Mouse (Mus musculus) CH12.LX (cell line): ENCODE results near the gene Foxp1. TPM values are rescaled to one million over a fixed set of nuclear protein-coding genes. Genes with fewer than 3 reads are reported as not detected.

Experiments
- DNase-seq: peaks from one replicate; pipeline ENCODE4 v3.0.0-alpha.2; 2013; ENCODE audit errors: extremely low read depth
- H3K27ac ChIP-seq: 2 replicates; pipeline ENCODE4 v1.5.1; 2012; ENCODE audit warnings: low read depth, mild to moderate bottlenecking, control low read depth, moderate library complexity; ENCODE audit not compliant: insufficient read depth
- H3K27me3 ChIP-seq: replicated peaks from 2 replicates; pipeline ENCODE3; 2012; ENCODE audit warnings: inconsistent platforms
- H3K36me3 ChIP-seq, 2 experiments: replicated peaks in 1 of 2; 2 replicates each; pipeline versions ENCODE3 to v1.6.1; 2012; ENCODE audit warnings: inconsistent platforms in 1 of 2, low read length in 1 of 2, mild to moderate bottlenecking in 1 of 2, mixed read lengths in 1 of 2, moderate library complexity in 1 of 2; ENCODE audit not compliant: control insufficient read depth in 1 of 2, insufficient read depth in 1 of 2
- H3K4me1 ChIP-seq, 2 experiments: 2 replicates each; pipeline ENCODE4 v1.6.1; 2012; ENCODE audit warnings: inconsistent platforms in 1 of 2, moderate library complexity in 1 of 2; ENCODE audit not compliant: insufficient read depth in 2 of 2, control insufficient read depth in 1 of 2
- H3K4me2 ChIP-seq: 2 replicates; pipeline ENCODE4 v1.6.1; 2012; ENCODE audit warnings: low read depth, mild to moderate bottlenecking, control low read depth; ENCODE audit not compliant: poor library complexity, insufficient read depth, severe bottlenecking
- H3K4me3 ChIP-seq, 3 experiments: fragments of 150-350 bp in 1 of 3; sonication (generic) in 1 of 3; replicated peaks in 1 of 3; 2 replicates each; pipeline versions ENCODE3 to v1.5.1; 2011 to 2012; ENCODE audit warnings: low read depth in 2 of 3, low read length in 2 of 3, mild to moderate bottlenecking in 2 of 3, moderate library complexity in 2 of 3, control low read depth in 1 of 3, improper control_type of control experiment in 1 of 3, inconsistent platforms in 1 of 3, mixed read lengths in 1 of 3; ENCODE audit not compliant: poor library complexity in 1 of 3
- H3K79me2 ChIP-seq: replicated peaks from 2 replicates; pipeline ENCODE4 v1.6.1; 2012; ENCODE audit warnings: mild to moderate bottlenecking, moderate library complexity; ENCODE audit not compliant: control insufficient read depth, poor library complexity, insufficient read depth, severe bottlenecking; ENCODE audit errors: extremely low read depth
- H3K9ac ChIP-seq: 2 replicates; pipeline ENCODE4 v1.6.1; 2012; ENCODE audit warnings: low read depth, mild to moderate bottlenecking, control low read depth, moderate library complexity; ENCODE audit not compliant: insufficient read depth
- H3K9me3 ChIP-seq: replicated peaks from 2 replicates; pipeline ENCODE3; 2012; ENCODE audit warnings: low read length, inconsistent platforms, mixed read lengths
- BHLHE40 ChIP-seq: IDR thresholded peaks from 2 replicates; pipeline ENCODE4 v1.6.1; 2011; ENCODE audit warnings: mild to moderate bottlenecking, low read depth, low read length, improper control_type of control experiment
- CHD1 ChIP-seq: IDR thresholded peaks from 2 replicates; pipeline ENCODE4 v1.6.1; 2012; ENCODE audit warnings: low read depth, low read length, improper control_type of control experiment, inconsistent platforms
- CTCF ChIP-seq, 2 experiments: IDR thresholded peaks in 1 of 2; conservative IDR thresholded peaks in 1 of 2; 2 replicates each; pipeline ENCODE4 v1.5.1; 2011 to 2012; ENCODE audit warnings: low read depth in 2 of 2, low read length in 2 of 2, improper control_type of control experiment in 1 of 2, inconsistent platforms in 1 of 2, mild to moderate bottlenecking in 1 of 2, moderate library complexity in 1 of 2
- ELF1 ChIP-seq: IDR thresholded peaks from 2 replicates; pipeline ENCODE4 v1.6.1; 2014; ENCODE audit warnings: low read depth, mild to moderate bottlenecking, inconsistent platforms, low read length, improper control_type of control experiment
- EP300 ChIP-seq: IDR thresholded peaks from 2 replicates; pipeline ENCODE4 v1.6.1; 2011; ENCODE audit warnings: low read length, improper control_type of control experiment
- GABPA ChIP-seq: IDR thresholded peaks from 2 replicates; pipeline ENCODE4 v1.6.1; 2012; ENCODE audit warnings: low read depth, low read length, improper control_type of control experiment, inconsistent platforms; ENCODE audit not compliant: insufficient replicate concordance
- HCFC1 ChIP-seq: IDR thresholded peaks from 2 replicates; pipeline ENCODE4 v1.6.1; 2012; ENCODE audit warnings: low read depth, mild to moderate bottlenecking, inconsistent platforms, low read length, improper control_type of control experiment
- IRF4 ChIP-seq: IDR thresholded peaks from 2 replicates; pipeline ENCODE4 v1.6.1; 2014; ENCODE audit warnings: low read depth, mild to moderate bottlenecking, inconsistent platforms, low read length, improper control_type of control experiment
- JUN ChIP-seq: IDR thresholded peaks from 2 replicates; pipeline ENCODE4 v1.6.1; 2011; ENCODE audit warnings: low read depth, mild to moderate bottlenecking, low read length, improper control_type of control experiment, moderate library complexity; ENCODE audit not compliant: insufficient read depth
- JUND ChIP-seq: conservative IDR thresholded peaks from 2 replicates; pipeline ENCODE4 v1.6.1; 2011; ENCODE audit warnings: low read depth, low read length, improper control_type of control experiment
- KAT2A ChIP-seq: IDR thresholded peaks from 2 replicates; pipeline ENCODE4 v1.6.1; 2012; ENCODE audit warnings: low read length, improper control_type of control experiment, inconsistent platforms; ENCODE audit not compliant: insufficient replicate concordance
- MAFK ChIP-seq: IDR thresholded peaks from 2 replicates; pipeline ENCODE4 v1.6.1; 2011; ENCODE audit warnings: low read length, improper control_type of control experiment; ENCODE audit not compliant: insufficient replicate concordance
- MAX ChIP-seq: IDR thresholded peaks from 2 replicates; pipeline ENCODE4 v1.6.1; 2011; ENCODE audit warnings: low read length, improper control_type of control experiment
- MEF2A ChIP-seq: IDR thresholded peaks from 2 replicates; pipeline ENCODE4 v1.6.1; 2014; ENCODE audit warnings: low read depth, mild to moderate bottlenecking, inconsistent platforms, low read length, improper control_type of control experiment, borderline replicate concordance
- MXI1 ChIP-seq: IDR thresholded peaks from 2 replicates; pipeline ENCODE4 v1.6.1; 2011; ENCODE audit warnings: mild to moderate bottlenecking, low read depth, low read length, improper control_type of control experiment
- MYC ChIP-seq: IDR thresholded peaks from 2 replicates; pipeline ENCODE4 v1.6.1; 2011; ENCODE audit warnings: low read depth, mild to moderate bottlenecking, improper control_type of control experiment, low read length
- NELFE ChIP-seq: IDR thresholded peaks from 2 replicates; pipeline ENCODE4 v1.6.1; 2011; ENCODE audit warnings: low read depth, low read length, improper control_type of control experiment
- PAX5 ChIP-seq: IDR thresholded peaks from 2 replicates; pipeline ENCODE4 v1.6.1; 2012; ENCODE audit warnings: low read length, inconsistent platforms, mixed read lengths
- POLR2A ChIP-seq: IDR thresholded peaks from 2 replicates; pipeline ENCODE4 v1.6.1; 2011; ENCODE audit warnings: low read depth, mild to moderate bottlenecking, improper control_type of control experiment, low read length
- POLR2AphosphoS2 ChIP-seq: IDR thresholded peaks from 2 replicates; pipeline ENCODE4 v1.6.1; 2011; ENCODE audit warnings: low read depth, low read length, improper control_type of control experiment
- RCOR1 ChIP-seq: conservative IDR thresholded peaks from 2 replicates; pipeline ENCODE4 v1.6.1; 2012; ENCODE audit warnings: low read depth, mild to moderate bottlenecking, inconsistent platforms, low read length, improper control_type of control experiment
- SIN3A ChIP-seq: IDR thresholded peaks from 2 replicates; pipeline ENCODE4 v1.6.1; 2012; ENCODE audit warnings: low read length, improper control_type of control experiment, inconsistent platforms
- TBP ChIP-seq: conservative IDR thresholded peaks from 2 replicates; pipeline ENCODE4 v1.6.1; 2011; ENCODE audit warnings: low read depth, low read length, improper control_type of control experiment
- USF1 ChIP-seq: IDR thresholded peaks from 2 replicates; pipeline ENCODE4 v1.6.1; 2014; ENCODE audit warnings: low read depth, mild to moderate bottlenecking, inconsistent platforms, low read length, improper control_type of control experiment
- USF2 ChIP-seq: conservative IDR thresholded peaks from 2 replicates; pipeline ENCODE4 v1.6.1; 2011; ENCODE audit warnings: low read depth, low read length, improper control_type of control experiment
- ZC3H11A ChIP-seq: IDR thresholded peaks from 2 replicates; pipeline ENCODE4 v1.6.1; 2012; ENCODE audit warnings: low read depth, mild to moderate bottlenecking, inconsistent platforms, low read length, improper control_type of control experiment
- dilution Hi-C: fragments of 300-500 bp; cut with MboI; formaldehyde crosslinking; loops from 2 replicates; pipeline ENCODE4 v1.14.3; 2020; ENCODE audit warnings: low sequenced_read_pairs; ENCODE audit not compliant: extremely low pct_unique_long_range_greater_than_20kb, extremely low pct_ligation_motif_present
- in situ Hi-C: fragments of 300-500 bp; cut with MboI; formaldehyde crosslinking; loops from 3 replicates; pipeline ENCODE4 v1.14.3; 2019; ENCODE audit warnings: low sequenced_read_pairs, low pct_ligation_motif_present, low pct_unique_long_range_greater_than_20kb, mixed read lengths
- polyA plus RNA-seq: library from polyadenylated mRNA; unstranded; fragments of >175 nt; gene quantifications from 2 replicates; pipeline ENCODE4 v1.2.1, GENCODE M21; 2012; ENCODE audit warnings: low read depth; ENCODE audit not compliant: insufficient read length
- total RNA-seq, 2 experiments: library from RNA; depleted of rRNA; stranded (reverse); fragments of 300-350 nt in 1 of 2; fragments of >200 nt in 1 of 2; gene quantifications; 2 replicates each; pipeline ENCODE4 v1.2.3; 2012 to 2014

Foxp1 gene
- total and polyA plus RNA-seq, 3 experiments = 66.5 to 105 (median 87.4) TPM

GRCm38 (mm10) chr6:99359765-99360499, 162.6 kb downstream of the Foxp1 start:
- Histone ChIP-seq H3K4me2 (0 out of 2 replicates have a peak overlapping the region, but pooled peaks have one; percentile 16), H3K4me3 (no peak overlapping the region), H3K79me2 (no peaks in the 10 kb centered on the region), H3K9me3 (no peaks in the 10 kb centered on the region), H3K36me3 (no peaks in the 10 kb centered on the region), H3K4me1 (peaks cover 28 to 49% of the 10 kb centered on the region in 2 experiments), H3K27ac (peak overlapping the region; percentile 23), H3K9ac (peak overlapping the region; percentile 16; the same call in 1 of the 2 replicates), H3K27me3 (no peaks in the 10 kb centered on the region)
- dilution Hi-C loops = no loop called here
- TF ChIP-seq BHLHE40 (no peak), JUN (no peak), HCFC1 (no peak), PAX5 (no peak), POLR2A (no peak), NELFE (no peak), CHD1 (no peak), ZC3H11A (no peak), SIN3A (no peak), MAX (no peak), TBP (no peak), MEF2A (no peak), MYC (no peak), KAT2A (no peak), CTCF (conservative IDR thresholded peaks at IDR 0.05 in 1 of 2, IDR thresholded peaks at IDR 0.05 in 1 of 2; ENCODE audit: low read depth in 2 of 2, low read length in 2 of 2) (no peak), EP300 (no peak)
- DNase-seq = no peak
- in situ Hi-C loops = no loop called here

- no peaks in the 10 kb centered on the region for H3K9me3 ChIP-seq
- no peaks in the 10 kb centered on the region for H3K36me3 ChIP-seq
- H3K4me3 ChIP-seq = no peak overlapping the region
- no peak for DNase-seq
- in situ Hi-C loops = no loop called here
- dilution Hi-C loops = no loop called here
- peak overlapping the region; percentile 23 for H3K27ac ChIP-seq
- H3K4me2 ChIP-seq = no peak overlapping the region
- H3K79me2 ChIP-seq = no peaks in the 10 kb centered on the region
- peak overlapping the region; percentile 31 for H3K9ac ChIP-seq
- TF ChIP-seq MAX = 0 out of 2 replicates have a peak, but pooled peaks have one; percentile 11
- no peak for TF ChIP-seq POLR2AphosphoS2
- TF ChIP-seq USF1 = no peak
- TF ChIP-seq JUND = peak; percentile 51; the same call in 1 of the 2 replicates
- no peak for TF ChIP-seq CTCF (conservative IDR thresholded peaks at IDR 0.05 in 1 of 2, IDR thresholded peaks at IDR 0.05 in 1 of 2; ENCODE audit: low read depth in 2 of 2, low read length in 2 of 2)
- TF ChIP-seq EP300 = peak; percentile 62
- TF ChIP-seq NELFE = no peak
- 0 out of 2 replicates have a peak, but pooled peaks have one; percentile 11 for TF ChIP-seq MYC
- peak; percentile 74 for TF ChIP-seq IRF4
- no peak for TF ChIP-seq RCOR1
- TF ChIP-seq MXI1 = no peak
- no peak for TF ChIP-seq GABPA
- no peak for TF ChIP-seq MAFK
- TF ChIP-seq ELF1 = peak; percentile 9; the same call in 1 of the 2 replicates
- TF ChIP-seq USF2 = no peak
- TF ChIP-seq BHLHE40 = peak; percentile 56; the same call in 1 of the 2 replicates
- no peak for TF ChIP-seq SIN3A
- TF ChIP-seq JUN = no peak
- no peaks in the 10 kb centered on the region for H3K27me3 ChIP-seq
- H3K4me1 ChIP-seq = peaks cover 26 to 43% of the 10 kb centered on the region in 2 experiments
Measured at GRCm38 (mm10) chr6:99359036-99359698, 163.4 kb downstream of the Foxp1 start.
